Mouse (Mus musculus): Measurements from ENCODE around the gene Akap6.

GRCm38 (mm10) chr12:53066321-53066720 lies 367.1 kb downstream of the Akap6 start:
- TF ChIP-seq CTCF (IDR thresholded peaks at IDR 0.05; ENCODE audit: low read depth) (no peak), EP300 (IDR thresholded peaks at IDR 0.05; ENCODE audit: low read depth) (no peak)
